Mouse (Mus musculus): Measurements from ENCODE around the gene Agxt2.

Gene Agxt2

GRCm38 (mm10) chr15:10426124-10426523, 67.8 kb downstream of the Agxt2 start:
- in situ Hi-C loops (cut with MboI; ENCODE audit: unreplicated experiment in 2 of 2) = no loop called here

- in situ Hi-C loops (cut with MboI; ENCODE audit: unreplicated experiment in 2 of 2) = no loop called here
Observed at GRCm38 (mm10) chr15:10426545-10427266, 68.4 kb downstream of the Agxt2 start.

GRCm38 (mm10) chr15:10436893-10437292, 78.6 kb downstream of the Agxt2 start:
- in situ Hi-C loops (cut with MboI; ENCODE audit: unreplicated experiment in 2 of 2) = no loop called here

DNA sequence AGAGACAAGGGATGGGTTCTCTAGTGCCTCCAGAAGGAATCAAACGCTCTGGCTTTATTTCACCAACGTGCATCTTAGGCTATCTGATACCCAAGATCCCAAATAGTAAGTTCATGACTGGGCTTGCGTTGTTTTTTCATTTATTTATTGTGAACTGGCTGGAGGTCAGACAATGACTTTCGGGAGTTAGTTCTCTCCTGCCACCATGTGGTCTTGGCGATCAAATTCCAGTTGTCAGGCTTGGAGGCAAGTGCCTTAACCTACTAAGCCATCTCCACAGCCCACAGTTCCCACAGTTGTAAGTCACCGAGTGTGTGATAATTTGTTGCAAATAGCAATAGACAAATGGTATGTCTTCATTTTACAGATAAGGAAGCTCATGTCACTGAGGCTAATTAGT, 81.6 kb downstream of the Agxt2 start:
- in situ Hi-C loops (cut with MboI; ENCODE audit: unreplicated experiment in 2 of 2) = loop anchor here in 1 of 2 experiments (10.0 kb wide), 2 partner anchors 685 to 985 kb away; no protein-coding TSS in a partner anchor

- in situ Hi-C loops (cut with MboI; ENCODE audit: unreplicated experiment in 2 of 2) = loop anchor here in 1 of 2 experiments (10.0 kb wide), 2 partner anchors 687 to 987 kb away; no protein-coding TSS in a partner anchor
Observed at GRCm38 (mm10) chr15:10441493-10441892, 83.2 kb downstream of the Agxt2 start.

DNA sequence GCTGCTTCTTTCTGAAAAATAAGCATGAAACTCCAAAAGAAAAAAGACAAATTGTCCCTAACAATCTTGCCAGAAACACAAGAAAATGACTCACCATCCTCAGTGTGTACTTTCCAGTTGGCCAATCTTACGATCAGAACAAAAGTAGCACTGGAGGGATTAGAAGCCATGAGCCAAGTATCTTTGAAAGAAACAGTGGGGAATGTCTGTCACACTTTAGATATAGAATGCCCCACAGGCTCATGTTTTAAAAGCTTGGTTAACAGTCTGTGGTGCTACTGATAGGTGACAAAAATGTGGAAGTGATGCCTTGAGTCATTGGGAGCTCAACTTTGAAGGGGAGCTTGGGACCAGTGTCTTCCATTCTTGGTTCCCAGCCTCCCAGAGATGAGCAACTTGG, 83.9 kb downstream of the Agxt2 start:
- in situ Hi-C loops (cut with MboI; ENCODE audit: unreplicated experiment in 2 of 2) = loop anchor here in 1 of 2 experiments (10.0 kb wide), 2 partner anchors 687 to 987 kb away; no protein-coding TSS in a partner anchor

- in situ Hi-C loops (cut with MboI; ENCODE audit: unreplicated experiment in 2 of 2) = loop anchor here in 1 of 2 experiments (10.0 kb wide), 2 partner anchors 692 to 992 kb away; no protein-coding TSS in a partner anchor
Observed at GRCm38 (mm10) chr15:10447102-10447501, 88.8 kb downstream of the Agxt2 start.
